Mouse (Mus musculus) Patski (cell line): ENCODE data around the gene Ildr2. TPM values are rescaled to one million over a fixed set of nuclear protein-coding genes. Genes with fewer than 3 reads are reported as not detected.

ENCODE experiments used
- ATAC-seq: fragments of 100-300 bp; one replicate; pipeline ENCODE4 v1.8.0; 2021
- CTCF ChIA-PET: fragments of 350-600 bp; sonication (Branson Sonifier 250); formaldehyde crosslinking; loops from one replicate; lab custom pipeline; 2022; ENCODE audit warnings: inconsistent platforms; lab: Charles Lee
- POLR2A ChIA-PET: fragments of 350-600 bp; sonication (Branson Sonifier 250); formaldehyde crosslinking; loops from one replicate; lab custom pipeline; 2022; ENCODE audit warnings: antibody characterized with exemption, inconsistent platforms; lab: Charles Lee
- DNase-seq: peaks from one replicate; pipeline ENCODE4 v3.0.0-alpha.2; 2011; ENCODE audit warnings: low read depth, low spot score
- H3K27me3 ChIP-seq: fragments of 371-371 bp; one replicate; pipeline ENCODE4 v1.5.1; 2021
- CTCF ChIP-seq: fragments of 100-300 bp; IDR thresholded peaks from one replicate; pipeline ENCODE4 v1.5.1; 2021
- in situ Hi-C: fragments of 300-500 bp; cut with MboI; formaldehyde crosslinking; loops from 3 replicates; pipeline ENCODE4 v1.11.1; 2018; ENCODE audit warnings: low pct_unique_long_range_greater_than_20kb, mixed read lengths
- polyA plus RNA-seq: library from polyadenylated mRNA; unstranded; gene quantifications from one replicate; pipeline ENCODE4 v1.2.3, GENCODE M21; 2021

Ildr2 gene
- polyA plus RNA-seq, 1 experiment from 2014 or later, result 4.2 TPM

DNA sequence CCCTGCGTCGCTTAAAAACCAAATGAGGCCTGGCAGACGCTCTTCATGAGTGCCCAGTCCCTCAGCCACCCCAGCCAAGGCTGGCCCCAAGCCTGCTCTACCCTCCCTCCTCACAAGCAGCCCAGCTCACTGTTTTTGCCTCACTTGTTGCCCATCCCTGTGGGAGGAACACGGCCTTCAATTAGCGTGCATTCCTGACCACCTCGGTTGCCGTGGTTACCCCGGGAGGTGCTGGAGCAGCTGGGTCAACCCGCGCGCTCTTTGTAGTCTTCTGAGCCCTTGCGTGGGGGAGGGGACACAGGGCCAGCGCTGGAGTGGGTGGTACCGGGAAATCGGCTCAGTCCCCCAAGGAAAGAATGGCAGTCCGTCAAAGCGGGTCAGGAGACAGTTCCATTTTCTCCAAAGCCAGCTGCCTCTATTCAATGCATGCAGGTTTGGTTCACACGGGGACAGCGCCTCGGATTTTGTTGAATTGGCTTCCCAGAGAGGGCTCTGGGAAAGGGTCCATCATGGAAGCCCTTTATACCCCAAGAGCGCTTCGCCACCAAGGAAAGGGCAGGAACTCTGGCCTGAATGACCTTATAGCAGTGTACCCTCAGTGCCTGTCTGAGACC is 28.8 kb downstream of the Ildr2 start:
- POLR2A ChIA-PET, result no interaction called here
- CTCF ChIA-PET, result interaction anchor here (1.6 kb wide), 1 partner anchor 16 kb away, joined by 6 read pairs; no protein-coding TSS in a partner anchor
- TF ChIP-seq CTCF, result no peak
- in situ Hi-C loops, result no loop called here
- DNase-seq (no peak), ATAC-seq (no peak)
- H3K27me3 ChIP-seq, result no peaks in the 10 kb centered on the region

DNA sequence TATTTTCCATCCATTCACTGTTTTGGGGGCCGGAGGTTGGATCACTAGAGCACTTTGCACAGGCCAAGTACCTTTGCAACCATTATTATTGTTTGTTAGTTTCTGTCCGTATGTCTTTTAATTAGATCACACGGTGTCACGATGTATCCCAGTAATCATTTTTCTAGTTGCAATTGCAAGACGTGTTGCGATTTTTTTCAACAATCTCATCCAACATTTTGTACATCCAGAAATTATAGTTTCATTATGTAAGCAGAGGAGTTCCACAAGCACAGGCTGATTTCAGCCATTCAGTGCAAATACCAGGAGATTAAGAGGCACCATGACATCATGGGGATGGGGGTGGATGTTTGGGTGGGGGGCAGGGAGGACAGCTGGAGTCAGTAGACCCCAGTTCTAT is 29.5 kb downstream of the Ildr2 start:
- no peak for TF ChIP-seq CTCF
- POLR2A ChIA-PET, result no interaction called here
- in situ Hi-C loops, result no loop called here
- DNase-seq, result no peak
- ATAC-seq, result no peak
- H3K27me3 ChIP-seq, result peaks cover under 1% of the 10 kb centered on the region
- CTCF ChIA-PET, result no interaction called here

GRCm38 (mm10) chr1:166284390-166284789 is 30.5 kb downstream of the Ildr2 start:
- CTCF ChIA-PET, result no interaction called here
- H3K27me3 ChIP-seq, result peaks cover 4% of the 10 kb centered on the region
- TF ChIP-seq CTCF, result no peak
- in situ Hi-C loops, result no loop called here
- DNase-seq (no peak), ATAC-seq (no peak)
- POLR2A ChIA-PET, result no interaction called here

- in situ Hi-C loops, result no loop called here
- no peak for TF ChIP-seq CTCF
- CTCF ChIA-PET, result interaction anchor here (0.8 to 0.9 kb wide), 2 partner anchors 13 to 31 kb away, joined by 3 read pairs; no protein-coding TSS in a partner anchor
- POLR2A ChIA-PET, result no interaction called here
- DNase-seq (no peak), ATAC-seq (no peak)
- H3K27me3 ChIP-seq, result peaks cover 4% of the 10 kb centered on the region
These were observed 32.3 kb downstream of the Ildr2 start for GRCm38 (mm10) chr1:166286231-166286630.

DNA sequence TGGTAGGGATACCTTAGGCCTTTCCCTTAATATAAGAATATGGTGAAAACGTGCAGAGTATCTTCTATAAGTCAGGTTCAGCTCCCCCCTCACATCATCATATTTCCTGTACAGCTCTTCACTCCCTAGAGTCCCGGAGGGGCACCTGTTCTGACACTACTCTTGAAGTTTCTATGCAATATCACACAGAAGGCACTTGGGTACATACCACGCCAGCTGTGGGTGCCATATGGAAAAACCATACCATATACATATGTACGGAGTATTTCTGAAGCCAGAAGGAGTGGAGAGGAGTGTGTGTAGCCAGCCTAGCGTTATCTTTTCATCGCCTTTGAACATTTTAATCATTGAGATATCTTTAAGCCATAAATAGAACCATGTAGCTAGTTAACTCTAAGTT is 36.6 kb downstream of the Ildr2 start:
- peaks cover 4% of the 10 kb centered on the region for H3K27me3 ChIP-seq
- in situ Hi-C loops, result no loop called here
- CTCF ChIA-PET, result no interaction called here
- TF ChIP-seq CTCF, result no peak
- ATAC-seq (no peak), DNase-seq (no peak)
- POLR2A ChIA-PET, result no interaction called here

DNA sequence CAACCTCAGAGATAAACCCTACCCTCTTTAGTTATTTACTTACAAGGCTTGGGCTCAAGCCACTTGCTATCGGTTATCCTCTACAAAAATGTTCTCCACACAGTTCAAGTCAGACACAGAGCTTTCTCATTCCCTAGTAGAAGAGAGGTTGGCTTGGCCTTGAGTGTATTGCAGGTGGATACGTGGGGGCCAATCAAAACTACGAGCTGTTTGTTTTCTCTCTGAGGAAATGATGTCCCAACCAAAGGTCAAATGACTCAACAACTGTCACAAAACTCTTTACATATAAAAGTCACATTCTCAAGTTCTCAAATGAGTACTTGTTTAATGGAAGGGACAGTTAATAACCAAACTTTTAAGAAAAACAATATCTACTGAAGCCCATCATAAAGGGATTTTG is 39.1 kb downstream of the Ildr2 start:
- DNase-seq, result no peak
- H3K27me3 ChIP-seq, result peaks cover 4% of the 10 kb centered on the region
- CTCF ChIA-PET, result no interaction called here
- POLR2A ChIA-PET, result no interaction called here
- in situ Hi-C loops, result no loop called here
- no peak for ATAC-seq
- no peak for TF ChIP-seq CTCF

GRCm38 (mm10) chr1:166295548-166295947 is 41.6 kb downstream of the Ildr2 start:
- in situ Hi-C loops, result no loop called here
- ChIA-PET POLR2A (no interaction called here), CTCF (no interaction called here)
- DNase-seq (no peak), ATAC-seq (no peak)
- TF ChIP-seq CTCF, result no peak
- H3K27me3 ChIP-seq, result no peaks in the 10 kb centered on the region

- H3K27me3 ChIP-seq, result no peaks in the 10 kb centered on the region
- DNase-seq (no peak), ATAC-seq (no peak)
- no peak for TF ChIP-seq CTCF
- ChIA-PET POLR2A (no interaction called here), CTCF (no interaction called here)
- in situ Hi-C loops, result no loop called here
These were observed 42.4 kb downstream of the Ildr2 start for GRCm38 (mm10) chr1:166296371-166296770.

- ATAC-seq, result no peak
- in situ Hi-C loops, result no loop called here
- CTCF ChIA-PET, result interaction anchor here (1.3 kb wide), 1 partner anchor 62 kb away, joined by 3 read pairs; no protein-coding TSS in a partner anchor
These were observed 43.0 kb downstream of the Ildr2 start for GRCm38 (mm10) chr1:166296971-166297370.

GRCm38 (mm10) chr1:166297499-166298111 is 43.7 kb downstream of the Ildr2 start:
- no peaks in the 10 kb centered on the region for H3K27me3 ChIP-seq
- POLR2A ChIA-PET, result no interaction called here
- CTCF ChIA-PET, result interaction anchor here (1.3 to 2.0 kb wide), 2 partner anchors 16 to 63 kb away, joined by 3 to 6 read pairs; no protein-coding TSS in a partner anchor
- ATAC-seq (no peak), DNase-seq (no peak)
- TF ChIP-seq CTCF, result no peak
- in situ Hi-C loops, result no loop called here

More at GRCm38 (mm10) chr1:166296971-166297370, 43.0 kb downstream of the Ildr2 start:
- POLR2A ChIA-PET, result no interaction called here
- no peaks in the 10 kb centered on the region for H3K27me3 ChIP-seq
- no peak for TF ChIP-seq CTCF
- DNase-seq, result no peak

DNA sequence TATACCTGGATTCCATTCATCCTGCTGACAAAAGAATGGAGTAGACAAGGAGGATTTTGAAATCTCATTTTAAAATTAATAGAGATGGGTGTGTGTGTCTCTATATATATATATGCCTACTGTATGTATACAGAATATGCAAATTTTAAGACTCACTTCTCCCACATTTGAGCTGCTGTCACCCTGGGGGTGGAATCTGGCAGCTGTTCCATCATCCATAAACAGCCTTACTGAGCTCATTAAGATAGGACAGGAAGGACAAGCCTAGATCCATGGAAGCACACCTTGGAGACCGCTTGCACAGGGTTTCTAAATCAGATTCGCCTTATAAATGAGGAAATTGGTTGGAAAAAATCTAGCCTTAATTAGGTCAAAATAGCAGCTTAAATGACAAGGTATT is 44.9 kb downstream of the Ildr2 start:
- DNase-seq (no peak), ATAC-seq (no peak)
- no peak for TF ChIP-seq CTCF
- in situ Hi-C loops, result no loop called here
- POLR2A ChIA-PET, result no interaction called here
- CTCF ChIA-PET, result interaction anchor here (1.3 to 2.0 kb wide), 2 partner anchors 13 to 17 kb away, joined by 3 to 6 read pairs; no protein-coding TSS in a partner anchor
- no peaks in the 10 kb centered on the region for H3K27me3 ChIP-seq
